Mouse (Mus musculus): ENCODE data around the gene Notch1. TPM values are rescaled to one million over a fixed set of nuclear protein-coding genes. Genes with fewer than 3 reads are reported as not detected.

Notch1 gene
- polyA plus RNA-seq, 1 experiment from 2014 or later = 11.8 TPM

GRCm38 (mm10) chr2:26487322-26488021 is 29.0 kb downstream of the Notch1 start:
- TF ChIP-seq EP300 (IDR thresholded peaks at IDR 0.05) (no peak), CTCF (IDR thresholded peaks at IDR 0.05) (no peak)
- no peaks in the 10 kb centered on the region for H3K9me3 ChIP-seq (ENCODE audit: low read length)
- H3K4me2 ChIP-seq (replicated peaks; ENCODE audit: low read depth, low read length) = 0 out of 2 replicates have a peak overlapping the region, but pooled peaks have one; percentile 0
- peaks cover 4% of the 10 kb centered on the region for H3K36me3 ChIP-seq (ENCODE audit: insufficient read depth, low read length)
- no peak for ATAC-seq
- peaks cover 58% of the 10 kb centered on the region for H3K4me1 ChIP-seq (ENCODE audit: insufficient read depth, low read depth, low read length)
- H3K9ac ChIP-seq (replicated peaks; ENCODE audit: low read depth) = no peak overlapping the region
- no peak overlapping the region for H3K4me3 ChIP-seq (ENCODE audit: low read depth, low read length)
- 0 out of 2 replicates have a peak overlapping the region, but pooled peaks have one; percentile 45 for H3K27ac ChIP-seq (ENCODE audit: low read length)
- H3K27me3 ChIP-seq (replicated peaks; ENCODE audit: insufficient read depth, low read length) = no peaks in the 10 kb centered on the region
- WGBS = 38% methylated on average over 18 of the region's 18 CpGs
- DNase-seq (ENCODE audit: low spot score) = peak; percentile 35

- no peak overlapping the region for H3K4me3 ChIP-seq (ENCODE audit: low read depth, low read length)
- H3K9me3 ChIP-seq (ENCODE audit: low read length) = no peaks in the 10 kb centered on the region
- ATAC-seq (no peak), DNase-seq (ENCODE audit: low spot score) (peak; percentile 39)
- 45% methylated on average over 3 of the region's 3 CpGs for WGBS
- H3K27me3 ChIP-seq (replicated peaks; ENCODE audit: insufficient read depth, low read length) = no peaks in the 10 kb centered on the region
- H3K27ac ChIP-seq (ENCODE audit: low read length) = 0 out of 2 replicates have a peak overlapping the region, but pooled peaks have one; percentile 45
- no peak overlapping the region for H3K9ac ChIP-seq (replicated peaks; ENCODE audit: low read depth)
- TF ChIP-seq CTCF (IDR thresholded peaks at IDR 0.05) = no peak
- TF ChIP-seq EP300 (IDR thresholded peaks at IDR 0.05) = no peak
- no peak overlapping the region for H3K4me2 ChIP-seq (replicated peaks; ENCODE audit: low read depth, low read length)
- H3K36me3 ChIP-seq (ENCODE audit: insufficient read depth, low read length) = peaks cover 4% of the 10 kb centered on the region
- H3K4me1 ChIP-seq (ENCODE audit: insufficient read depth, low read depth, low read length) = peaks cover 57% of the 10 kb centered on the region
Measured at GRCm38 (mm10) chr2:26486835-26487321, 29.6 kb downstream of the Notch1 start.

- TF ChIP-seq EP300 (IDR thresholded peaks at IDR 0.05) = no peak
- TF ChIP-seq CTCF (IDR thresholded peaks at IDR 0.05) = no peak
- Histone ChIP-seq H3K27me3 (replicated peaks; ENCODE audit: insufficient read depth, low read length) (no peaks in the 10 kb centered on the region), H3K4me2 (replicated peaks; ENCODE audit: low read depth, low read length) (no peak overlapping the region), H3K4me3 (ENCODE audit: low read depth, low read length) (no peak overlapping the region), H3K4me1 (ENCODE audit: insufficient read depth, low read depth, low read length) (peaks cover 57% of the 10 kb centered on the region), H3K9ac (replicated peaks; ENCODE audit: low read depth) (no peak overlapping the region), H3K27ac (ENCODE audit: low read length) (no peak overlapping the region), H3K9me3 (ENCODE audit: low read length) (no peaks in the 10 kb centered on the region), H3K36me3 (ENCODE audit: insufficient read depth, low read length) (peaks cover 6% of the 10 kb centered on the region)
- WGBS = 23% methylated on average over 5 of the region's 5 CpGs
- no peak for ATAC-seq
- DNase-seq (ENCODE audit: low spot score) = no peak
Measured at GRCm38 (mm10) chr2:26486264-26486810, 30.1 kb downstream of the Notch1 start.

- peaks cover 13% of the 10 kb centered on the region for H3K36me3 ChIP-seq (ENCODE audit: insufficient read depth, low read length)
- no peak for ATAC-seq
- no peak for DNase-seq (ENCODE audit: low spot score)
- no peak overlapping the region for H3K4me3 ChIP-seq (ENCODE audit: low read depth, low read length)
- H3K9ac ChIP-seq (replicated peaks; ENCODE audit: low read depth) = no peak overlapping the region
- 36% methylated on average over 7 of the region's 7 CpGs for WGBS
- no peaks in the 10 kb centered on the region for H3K9me3 ChIP-seq (ENCODE audit: low read length)
- H3K4me2 ChIP-seq (replicated peaks; ENCODE audit: low read depth, low read length) = no peak overlapping the region
- no peak overlapping the region for H3K27ac ChIP-seq (ENCODE audit: low read length)
- peaks cover 52% of the 10 kb centered on the region for H3K4me1 ChIP-seq (ENCODE audit: insufficient read depth, low read depth, low read length)
- no peak for TF ChIP-seq EP300 (IDR thresholded peaks at IDR 0.05)
- no peak for TF ChIP-seq CTCF (IDR thresholded peaks at IDR 0.05)
- no peaks in the 10 kb centered on the region for H3K27me3 ChIP-seq (replicated peaks; ENCODE audit: insufficient read depth, low read length)
Measured at GRCm38 (mm10) chr2:26485710-26486109, 30.8 kb downstream of the Notch1 start.

- 69% methylated on average over 9 of the region's 9 CpGs for WGBS
- H3K4me3 ChIP-seq (ENCODE audit: low read depth, low read length) = no peak overlapping the region
- H3K4me1 ChIP-seq (ENCODE audit: insufficient read depth, low read depth, low read length) = peaks cover 51% of the 10 kb centered on the region
- H3K4me2 ChIP-seq (replicated peaks; ENCODE audit: low read depth, low read length) = no peak overlapping the region
- DNase-seq (ENCODE audit: low spot score) (no peak), ATAC-seq (no peak)
- no peaks in the 10 kb centered on the region for H3K27me3 ChIP-seq (replicated peaks; ENCODE audit: insufficient read depth, low read length)
- H3K9ac ChIP-seq (replicated peaks; ENCODE audit: low read depth) = no peak overlapping the region
- no peaks in the 10 kb centered on the region for H3K9me3 ChIP-seq (ENCODE audit: low read length)
- H3K27ac ChIP-seq (ENCODE audit: low read length) = no peak overlapping the region
- H3K36me3 ChIP-seq (ENCODE audit: insufficient read depth, low read length) = peaks cover 16% of the 10 kb centered on the region
- TF ChIP-seq EP300 (IDR thresholded peaks at IDR 0.05) (no peak), CTCF (IDR thresholded peaks at IDR 0.05) (no peak)
Measured at GRCm38 (mm10) chr2:26485278-26485677, 31.2 kb downstream of the Notch1 start.

GRCm38 (mm10) chr2:26484169-26484568 is 32.3 kb downstream of the Notch1 start:
- no peak for TF ChIP-seq EP300 (IDR thresholded peaks at IDR 0.05)
- TF ChIP-seq CTCF (IDR thresholded peaks at IDR 0.05) = no peak
- DNase-seq (ENCODE audit: low spot score) (no peak), ATAC-seq (no peak)
- Histone ChIP-seq H3K9ac (replicated peaks; ENCODE audit: low read depth) (no peak overlapping the region), H3K36me3 (ENCODE audit: insufficient read depth, low read length) (peaks cover 27% of the 10 kb centered on the region), H3K4me2 (replicated peaks; ENCODE audit: low read depth, low read length) (no peak overlapping the region), H3K27me3 (replicated peaks; ENCODE audit: insufficient read depth, low read length) (no peaks in the 10 kb centered on the region), H3K4me3 (ENCODE audit: low read depth, low read length) (no peak overlapping the region), H3K4me1 (ENCODE audit: insufficient read depth, low read depth, low read length) (peaks cover 46% of the 10 kb centered on the region), H3K27ac (ENCODE audit: low read length) (0 out of 2 replicates have a peak overlapping the region, but pooled peaks have one; percentile 43), H3K9me3 (ENCODE audit: low read length) (no peaks in the 10 kb centered on the region)
- 80% methylated on average over 10 of the region's 10 CpGs for WGBS

Data from lung, postnatal 0 days (tissue).